Mouse (Mus musculus): ENCODE results near the gene Tgm3.

The Tgm3 gene

GRCm38 (mm10) chr2:130070396-130070795 lies 58.2 kb downstream of the Tgm3 start:
- no peak for DNase-seq (ENCODE audit: low spot score)
